Mouse (Mus musculus): ENCODE results near the gene Gm13278. TPM values are rescaled to one million over a fixed set of nuclear protein-coding genes. Genes with fewer than 3 reads are reported as not detected.

Gm13278 gene
- polyA plus RNA-seq (2014; fragmentation: Illumina TruSeq; extraction: RNeasy Lipid Tissue Mini Kit (QIAGEN cat#74804)): not detected

DNA sequence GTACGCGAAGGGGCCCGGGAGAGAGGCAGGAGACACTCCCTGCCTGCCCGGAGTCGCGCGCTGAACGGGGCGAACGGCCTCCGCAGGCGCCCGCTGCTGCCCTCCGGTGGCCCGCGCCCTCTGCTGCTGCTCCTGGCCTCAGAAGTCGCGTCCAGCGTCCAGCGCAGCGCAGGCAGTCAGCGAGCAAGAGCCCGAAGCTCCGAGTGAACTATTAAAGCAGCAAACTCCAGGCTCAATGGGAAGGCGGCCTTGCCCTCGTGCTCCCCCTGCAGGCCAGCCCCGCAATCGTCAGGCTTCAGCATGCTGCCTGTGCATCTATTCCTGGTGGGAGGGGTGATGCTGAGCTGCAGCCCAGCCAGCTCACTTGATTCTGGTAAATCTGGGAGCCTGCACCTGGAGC lies at the start of gene Gm13278:
Gene Gm13278, plus strand, starts transcription at position 301 of the 400 bp plus-strand sequence.

DNA sequence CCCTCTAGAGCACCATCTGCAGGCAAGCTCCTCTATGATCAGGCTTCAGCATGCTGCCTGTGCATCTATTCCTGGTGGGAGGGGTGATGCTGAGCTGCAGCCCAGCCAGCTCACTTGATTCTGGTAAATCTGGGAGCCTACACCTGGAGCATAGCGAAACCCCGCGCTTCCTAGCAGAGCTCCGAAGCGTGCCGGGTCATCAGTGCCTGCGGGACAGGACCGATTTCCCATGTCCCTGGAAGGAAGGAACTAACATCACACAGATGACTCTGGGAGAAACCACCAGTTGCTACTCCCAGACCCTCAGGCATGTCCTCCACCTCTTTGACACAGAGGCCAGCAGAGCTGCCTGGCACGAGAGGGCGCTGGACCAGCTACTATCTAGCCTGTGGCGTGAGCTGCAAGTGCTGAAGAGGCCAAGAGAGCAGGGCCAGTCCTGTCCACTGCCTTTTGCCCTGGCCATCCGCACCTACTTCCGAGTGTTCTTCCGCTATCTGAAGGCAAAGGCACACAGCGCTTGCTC lies 36.5 kb upstream of the Gm13278 start, which contains the start of gene Gm13271:
Gene Gm13271, plus strand, starts transcription at position 51 of the 523 bp plus-strand sequence.

DNA sequence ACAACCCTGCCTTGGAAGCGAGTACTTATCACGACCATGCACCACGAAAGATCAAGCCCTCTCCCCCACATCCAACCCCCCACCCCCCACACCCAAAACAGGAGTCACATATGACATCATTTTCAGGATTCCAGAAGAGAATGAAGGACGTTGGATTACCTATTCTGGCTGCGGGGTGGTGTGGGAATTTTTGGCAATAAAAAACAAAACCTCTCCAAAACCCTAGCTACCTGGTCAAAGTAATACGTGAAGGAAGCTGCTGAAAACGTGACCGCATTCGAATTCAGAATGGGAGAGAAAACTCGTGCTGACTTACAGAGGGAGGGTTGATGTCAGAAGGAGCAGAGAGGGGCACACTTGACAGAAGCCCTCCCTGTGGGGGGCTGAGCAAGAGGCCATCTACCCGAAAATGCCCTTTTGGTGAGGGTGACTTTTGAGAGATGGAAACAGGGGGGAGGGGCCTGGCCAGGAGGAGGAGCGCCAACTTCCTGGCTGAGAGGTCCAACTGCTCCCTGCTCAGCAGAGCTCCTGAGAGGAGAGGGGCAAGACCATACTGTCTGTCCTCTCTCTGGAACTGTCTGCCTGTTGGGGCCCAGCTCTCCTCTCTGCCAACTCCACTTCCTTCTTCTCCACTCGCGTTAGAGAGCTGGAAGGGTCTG lies 31.6 kb upstream of the Gm13278 start, which contains the start of gene Gm13283:
Gene Gm13283, plus strand, starts transcription at position 510 of the 659 bp plus-strand sequence.

DNA sequence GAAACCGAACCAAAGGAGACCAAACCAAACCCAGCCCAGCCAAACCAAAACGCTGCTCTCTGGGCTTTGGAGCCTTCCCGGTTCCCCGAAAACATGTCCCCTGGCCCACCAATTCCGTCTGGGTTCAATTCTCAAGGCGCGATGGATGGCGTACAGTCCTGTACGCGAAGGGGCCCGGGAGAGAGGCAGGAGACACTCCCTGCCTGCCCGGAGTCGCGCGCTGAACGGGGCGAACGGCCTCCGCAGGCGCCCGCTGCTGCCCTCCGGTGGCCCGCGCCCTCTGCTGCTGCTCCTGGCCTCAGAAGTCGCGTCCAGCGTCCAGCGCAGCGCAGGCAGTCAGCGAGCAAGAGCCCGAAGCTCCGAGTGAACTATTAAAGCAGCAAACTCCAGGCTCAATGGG lies 17.8 kb upstream of the Gm13278 start, which contains the start of gene Gm13290:
Gene Gm13290, plus strand, starts transcription at position 301 of the 400 bp plus-strand sequence.

DNA sequence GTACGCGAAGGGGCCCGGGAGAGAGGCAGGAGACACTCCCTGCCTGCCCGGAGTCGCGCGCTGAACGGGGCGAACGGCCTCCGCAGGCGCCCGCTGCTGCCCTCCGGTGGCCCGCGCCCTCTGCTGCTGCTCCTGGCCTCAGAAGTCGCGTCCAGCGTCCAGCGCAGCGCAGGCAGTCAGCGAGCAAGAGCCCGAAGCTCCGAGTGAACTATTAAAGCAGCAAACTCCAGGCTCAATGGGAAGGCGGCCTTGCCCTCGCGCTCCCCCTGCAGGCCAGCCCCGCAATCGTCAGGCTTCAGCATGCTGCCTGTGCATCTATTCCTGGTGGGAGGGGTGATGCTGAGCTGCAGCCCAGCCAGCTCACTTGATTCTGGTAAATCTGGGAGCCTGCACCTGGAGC lies 14.7 kb upstream of the Gm13278 start, which contains the start of gene Gm13289:
Gene Gm13289, plus strand, starts transcription at position 301 of the 400 bp plus-strand sequence.

DNA sequence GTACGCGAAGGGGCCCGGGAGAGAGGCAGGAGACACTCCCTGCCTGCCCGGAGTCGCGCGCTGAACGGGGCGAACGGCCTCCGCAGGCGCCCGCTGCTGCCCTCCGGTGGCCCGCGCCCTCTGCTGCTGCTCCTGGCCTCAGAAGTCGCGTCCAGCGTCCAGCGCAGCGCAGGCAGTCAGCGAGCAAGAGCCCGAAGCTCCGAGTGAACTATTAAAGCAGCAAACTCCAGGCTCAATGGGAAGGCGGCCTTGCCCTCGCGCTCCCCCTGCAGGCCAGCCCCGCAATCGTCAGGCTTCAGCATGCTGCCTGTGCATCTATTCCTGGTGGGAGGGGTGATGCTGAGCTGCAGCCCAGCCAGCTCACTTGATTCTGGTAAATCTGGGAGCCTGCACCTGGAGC lies 11.8 kb upstream of the Gm13278 start, which contains the start of gene Gm13272:
Gene Gm13272, plus strand, starts transcription at position 301 of the 400 bp plus-strand sequence.

DNA sequence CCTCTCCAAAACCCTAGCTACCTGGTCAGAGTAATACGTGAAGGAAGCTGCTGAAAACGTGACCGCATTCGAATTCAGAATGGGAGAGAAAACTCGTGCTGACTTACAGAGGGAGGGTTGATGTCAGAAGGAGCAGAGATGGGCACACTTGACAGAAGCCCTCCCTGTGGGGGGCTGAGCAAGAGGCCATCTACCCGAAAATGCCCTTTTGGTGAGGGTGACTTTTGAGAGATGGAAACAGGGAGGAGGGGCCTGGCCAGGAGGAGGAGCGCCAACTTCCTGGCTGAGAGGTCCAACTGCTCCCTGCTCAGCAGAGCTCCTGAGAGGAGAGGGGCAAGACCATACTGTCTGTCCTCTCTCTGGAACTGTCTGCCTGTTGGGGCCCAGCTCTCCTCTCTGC lies 9.5 kb upstream of the Gm13278 start, which contains the start of gene Ifnz:
Gene Ifnz, plus strand, starts transcription at position 301 of the 400 bp plus-strand sequence.

DNA sequence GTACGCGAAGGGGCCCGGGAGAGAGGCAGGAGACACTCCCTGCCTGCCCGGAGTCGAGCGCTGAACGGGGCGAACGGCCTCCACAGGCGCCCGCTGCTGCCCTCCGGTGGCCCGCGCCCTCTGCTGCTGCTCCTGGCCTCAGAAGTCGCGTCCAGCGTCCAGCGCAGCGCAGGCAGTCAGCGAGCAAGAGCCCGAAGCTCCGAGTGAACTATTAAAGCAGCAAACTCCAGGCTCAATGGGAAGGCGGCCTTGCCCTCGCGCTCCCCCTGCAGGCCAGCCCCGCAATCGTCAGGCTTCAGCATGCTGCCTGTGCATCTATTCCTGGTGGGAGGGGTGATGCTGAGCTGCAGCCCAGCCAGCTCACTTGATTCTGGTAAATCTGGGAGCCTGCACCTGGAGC lies 5.9 kb upstream of the Gm13278 start, which contains the start of gene Gm13276:
Gene Gm13276, plus strand, starts transcription at position 301 of the 400 bp plus-strand sequence.

DNA sequence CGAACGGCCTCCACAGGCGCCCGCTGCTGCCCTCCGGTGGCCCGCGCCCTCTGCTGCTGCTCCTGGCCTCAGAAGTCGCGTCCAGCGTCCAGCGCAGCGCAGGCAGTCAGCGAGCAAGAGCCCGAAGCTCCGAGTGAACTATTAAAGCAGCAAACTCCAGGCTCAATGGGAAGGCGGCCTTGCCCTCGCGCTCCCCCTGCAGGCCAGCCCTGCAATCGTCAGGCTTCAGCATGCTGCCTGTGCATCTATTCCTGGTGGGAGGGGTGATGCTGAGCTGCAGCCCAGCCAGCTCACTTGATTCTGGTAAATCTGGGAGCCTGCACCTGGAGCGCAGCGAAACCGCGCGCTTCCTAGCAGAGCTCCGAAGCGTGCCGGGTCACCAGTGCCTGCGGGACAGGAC lies 2.9 kb upstream of the Gm13278 start, which contains the start of gene Gm13277:
Gene Gm13277, plus strand, starts transcription at position 231 of the 400 bp plus-strand sequence.

DNA sequence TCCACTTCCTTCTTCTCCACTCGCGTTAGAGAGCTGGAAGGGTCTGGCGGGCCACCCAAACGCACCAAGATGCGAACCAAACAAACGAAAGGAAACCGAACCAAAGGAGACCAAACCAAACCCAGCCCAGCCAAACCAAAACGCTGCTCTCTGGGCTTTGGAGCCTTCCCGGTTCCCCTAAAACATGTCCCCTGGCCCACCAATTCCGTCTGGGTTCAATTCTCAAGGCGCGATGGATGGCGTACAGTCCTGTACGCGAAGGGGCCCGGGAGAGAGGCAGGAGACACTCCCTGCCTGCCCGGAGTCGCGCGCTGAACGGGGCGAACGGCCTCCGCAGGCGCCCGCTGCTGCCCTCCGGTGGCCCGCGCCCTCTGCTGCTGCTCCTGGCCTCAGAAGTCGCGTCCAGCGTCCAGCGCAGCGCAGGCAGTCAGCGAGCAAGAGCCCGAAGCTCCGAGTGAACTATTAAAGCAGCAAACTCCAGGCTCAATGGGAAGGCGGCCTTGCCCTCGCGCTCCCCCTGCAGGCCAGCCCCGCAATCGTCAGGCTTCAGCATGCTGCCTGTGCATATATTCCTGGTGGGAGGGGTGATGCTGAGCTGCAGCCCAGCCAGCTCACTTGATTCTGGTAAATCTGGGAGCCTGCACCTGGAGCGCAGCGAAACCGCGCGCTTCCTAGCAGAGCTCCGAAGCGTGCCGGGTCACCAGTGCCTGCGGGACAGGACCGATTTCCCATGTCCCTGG lies 2.8 kb downstream of the Gm13278 start, which contains the start of gene Gm13275:
Gene Gm13275, plus strand, starts transcription at position 552 of the 740 bp plus-strand sequence.

DNA sequence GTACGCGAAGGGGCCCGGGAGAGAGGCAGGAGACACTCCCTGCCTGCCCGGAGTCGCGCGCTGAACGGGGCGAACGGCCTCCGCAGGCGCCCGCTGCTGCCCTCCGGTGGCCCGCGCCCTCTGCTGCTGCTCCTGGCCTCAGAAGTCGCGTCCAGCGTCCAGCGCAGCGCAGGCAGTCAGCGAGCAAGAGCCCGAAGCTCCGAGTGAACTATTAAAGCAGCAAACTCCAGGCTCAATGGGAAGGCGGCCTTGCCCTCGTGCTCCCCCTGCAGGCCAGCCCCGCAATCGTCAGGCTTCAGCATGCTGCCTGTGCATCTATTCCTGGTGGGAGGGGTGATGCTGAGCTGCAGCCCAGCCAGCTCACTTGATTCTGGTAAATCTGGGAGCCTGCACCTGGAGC lies 5.7 kb downstream of the Gm13278 start, which contains the start of gene Gm13279:
Gene Gm13279, plus strand, starts transcription at position 301 of the 400 bp plus-strand sequence.

DNA sequence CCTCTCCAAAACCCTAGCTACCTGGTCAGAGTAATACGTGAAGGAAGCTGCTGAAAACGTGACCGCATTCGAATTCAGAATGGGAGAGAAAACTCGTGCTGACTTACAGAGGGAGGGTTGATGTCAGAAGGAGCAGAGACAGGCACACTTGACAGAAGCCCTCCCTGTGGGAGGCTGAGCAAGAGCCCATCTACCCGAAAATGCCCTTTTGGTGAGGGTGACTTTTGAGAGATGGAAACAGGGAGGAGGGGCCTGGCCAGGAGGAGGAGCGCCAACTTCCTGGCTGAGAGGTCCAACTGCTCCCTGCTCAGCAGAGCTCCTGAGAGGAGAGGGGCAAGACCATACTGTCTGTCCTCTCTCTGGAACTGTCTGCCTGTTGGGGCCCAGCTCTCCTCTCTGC lies 8.0 kb downstream of the Gm13278 start, which contains the start of gene Gm13285:
Gene Gm13285, plus strand, starts transcription at position 301 of the 400 bp plus-strand sequence.

DNA sequence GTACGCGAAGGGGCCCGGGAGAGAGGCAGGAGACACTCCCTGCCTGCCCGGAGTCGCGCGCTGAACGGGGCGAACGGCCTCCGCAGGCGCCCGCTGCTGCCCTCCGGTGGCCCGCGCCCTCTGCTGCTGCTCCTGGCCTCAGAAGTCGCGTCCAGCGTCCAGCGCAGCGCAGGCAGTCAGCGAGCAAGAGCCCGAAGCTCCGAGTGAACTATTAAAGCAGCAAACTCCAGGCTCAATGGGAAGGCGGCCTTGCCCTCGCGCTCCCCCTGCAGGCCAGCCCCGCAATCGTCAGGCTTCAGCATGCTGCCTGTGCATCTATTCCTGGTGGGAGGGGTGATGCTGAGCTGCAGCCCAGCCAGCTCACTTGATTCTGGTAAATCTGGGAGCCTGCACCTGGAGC lies 11.6 kb downstream of the Gm13278 start, which contains the start of gene Gm13287:
Gene Gm13287, plus strand, starts transcription at position 301 of the 400 bp plus-strand sequence.

DNA sequence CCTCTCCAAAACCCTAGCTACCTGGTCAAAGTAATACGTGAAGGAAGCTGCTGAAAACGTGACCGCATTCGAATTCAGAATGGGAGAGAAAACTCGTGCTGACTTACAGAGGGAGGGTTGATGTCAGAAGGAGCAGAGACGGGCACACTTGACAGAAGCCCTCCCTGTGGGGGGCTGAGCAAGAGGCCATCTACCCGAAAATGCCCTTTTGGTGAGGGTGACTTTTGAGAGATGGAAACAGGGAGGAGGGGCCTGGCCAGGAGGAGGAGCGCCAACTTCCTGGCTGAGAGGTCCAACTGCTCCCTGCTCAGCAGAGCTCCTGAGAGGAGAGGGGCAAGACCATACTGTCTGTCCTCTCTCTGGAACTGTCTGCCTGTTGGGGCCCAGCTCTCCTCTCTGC lies 13.9 kb downstream of the Gm13278 start, which contains the start of gene Gm13288:
Gene Gm13288, plus strand, starts transcription at position 301 of the 400 bp plus-strand sequence.

DNA sequence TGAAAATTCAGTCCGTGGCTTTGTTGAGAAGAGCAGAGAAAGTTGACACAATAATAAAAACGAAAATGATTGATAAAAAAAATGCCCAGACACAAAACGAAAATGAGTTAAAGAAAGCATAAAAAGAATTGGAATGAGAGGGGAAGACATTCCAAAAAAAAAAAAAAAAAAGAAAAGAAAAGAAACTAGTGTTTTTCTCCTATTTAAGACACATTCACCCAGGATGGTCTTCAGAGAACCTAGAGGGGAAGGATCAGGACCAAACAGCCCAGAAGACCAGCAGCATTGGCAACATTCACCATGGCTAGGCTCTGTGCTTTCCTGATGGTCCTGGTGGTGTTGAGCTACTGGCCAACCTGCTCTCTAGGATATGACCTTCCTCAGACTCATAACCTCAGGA lies 24.6 kb downstream of the Gm13278 start, which contains the start of gene Ifna7:
Gene Ifna7, plus strand, starts transcription at position 301 of the 400 bp plus-strand sequence.

DNA sequence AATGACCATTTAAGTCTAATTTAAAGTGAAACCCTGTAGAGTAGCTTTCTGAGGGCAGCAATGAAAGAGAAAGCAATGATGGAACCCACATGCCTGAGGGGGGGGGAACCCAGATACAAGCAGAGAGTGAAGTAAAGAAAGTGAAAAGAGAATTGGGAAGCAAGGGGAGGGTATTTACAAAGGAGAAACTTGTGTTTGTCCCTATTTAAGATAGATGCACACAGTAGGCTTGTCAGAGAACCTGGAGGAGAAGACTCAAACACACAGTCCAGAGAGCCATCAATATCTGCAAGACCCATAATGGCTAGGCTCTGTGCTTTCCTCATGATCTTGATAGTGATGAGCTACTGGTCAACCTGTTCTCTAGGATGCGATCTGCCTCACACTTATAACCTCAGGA lies 28.3 kb downstream of the Gm13278 start, which contains the start of gene Ifna11:
Gene Ifna11, plus strand, starts transcription at position 301 of the 400 bp plus-strand sequence.

DNA sequence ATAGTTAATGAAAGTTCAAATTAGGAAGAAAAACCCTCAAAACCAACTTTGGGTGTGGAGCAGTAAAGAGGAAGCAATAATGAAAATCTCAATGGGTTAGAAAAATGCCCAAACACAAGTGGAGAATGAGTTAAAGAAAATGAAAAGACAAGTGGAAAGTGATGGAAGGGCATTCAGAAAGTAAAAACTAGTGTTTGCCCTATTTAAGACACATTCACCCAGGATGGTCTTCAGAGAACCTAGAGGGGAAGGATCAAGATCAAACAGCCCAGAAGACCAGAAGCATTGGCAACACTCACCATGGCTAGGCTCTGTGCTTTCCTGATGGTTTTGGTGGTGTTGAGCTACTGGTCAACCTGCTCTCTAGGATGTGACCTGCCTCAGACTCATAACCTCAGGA lies 35.8 kb downstream of the Gm13278 start, which contains the start of gene Ifna6:
Gene Ifna6, plus strand, starts transcription at position 301 of the 400 bp plus-strand sequence.

DNA sequence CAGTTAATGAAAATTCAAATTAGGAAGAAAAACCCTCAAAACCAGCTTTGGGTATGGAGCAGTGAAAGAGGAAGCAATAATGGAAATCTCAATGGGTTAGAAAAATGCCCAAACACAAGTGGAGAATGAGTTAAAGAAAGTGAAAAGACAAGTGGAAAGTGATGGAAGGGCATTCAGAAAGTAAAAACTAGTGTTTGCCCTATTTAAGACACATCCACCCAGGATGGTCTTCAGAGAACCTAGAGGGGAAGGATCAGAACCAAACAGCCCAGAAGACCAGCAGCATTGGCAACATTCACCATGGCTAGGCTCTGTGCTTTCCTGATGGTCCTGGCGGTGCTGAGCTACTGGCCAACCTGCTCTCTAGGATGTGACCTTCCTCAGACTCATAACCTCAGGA lies 43.9 kb downstream of the Gm13278 start, which contains the start of gene Ifna5:
Gene Ifna5, plus strand, starts transcription at position 301 of the 400 bp plus-strand sequence.

DNA sequence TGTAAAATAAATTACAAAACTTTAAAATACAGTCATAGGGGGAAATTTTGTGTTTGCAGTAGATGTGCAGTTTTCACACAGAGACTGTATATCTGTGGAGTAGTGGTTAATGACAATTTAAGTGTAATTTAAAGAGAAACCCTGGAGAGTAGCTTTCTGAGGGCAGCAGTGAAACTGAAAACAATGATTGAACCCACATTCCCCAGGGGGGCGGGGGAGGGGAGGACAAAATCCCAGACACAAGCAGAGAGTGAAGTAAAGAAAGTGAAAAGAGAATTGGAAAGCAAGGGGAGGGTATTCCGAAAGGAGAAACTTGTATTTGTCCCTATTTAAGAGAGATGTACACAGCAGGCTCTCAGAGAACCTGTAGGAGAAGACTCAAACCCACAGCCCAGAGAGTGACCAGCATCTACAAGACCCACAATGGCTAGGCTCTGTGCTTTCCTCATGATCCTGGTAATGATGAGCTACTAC lies 50.1 kb downstream of the Gm13278 start, which contains the start of gene Ifna4:
Gene Ifna4, plus strand, starts transcription at position 424 of the 474 bp plus-strand sequence.

